Mouse (Mus musculus) G1E-ER4 (cell line): ENCODE data around the gene Gjd3. TPM values are rescaled to one million over a fixed set of nuclear protein-coding genes. Genes with fewer than 3 reads are reported as not detected.

ENCODE experiments used
- GATA1 ChIP-seq: IDR thresholded peaks from one replicate; pipeline ENCODE4 v1.8.0; 2012; ENCODE audit warnings: low read length, inconsistent platforms
- polyA plus RNA-seq: library from polyadenylated mRNA; stranded (reverse); fragments of >175 nt; gene quantifications from 2 replicates; pipeline ENCODE4 v1.2.3, GENCODE M21; 2012

Gene Gjd3
- polyA plus RNA-seq, 1 experiment, result not detected

GRCm38 (mm10) chr11:98969496-98969927 lies 13.3 kb downstream of the Gjd3 start:
- TF ChIP-seq GATA1, result no peak

- no peak for TF ChIP-seq GATA1
These were observed 13.9 kb downstream of the Gjd3 start for GRCm38 (mm10) chr11:98968716-98969495.

- no peak for TF ChIP-seq GATA1
These were observed 14.7 kb downstream of the Gjd3 start for GRCm38 (mm10) chr11:98968079-98968478.

GRCm38 (mm10) chr11:98966499-98967141 lies 16.2 kb downstream of the Gjd3 start:
- TF ChIP-seq GATA1, result no peak

GRCm38 (mm10) chr11:98965416-98966077 lies 17.3 kb downstream of the Gjd3 start:
- no peak for TF ChIP-seq GATA1

- no peak for TF ChIP-seq GATA1
These were observed 18.0 kb downstream of the Gjd3 start for GRCm38 (mm10) chr11:98964616-98965415.

- TF ChIP-seq GATA1, result no peak
These were observed 18.6 kb downstream of the Gjd3 start for GRCm38 (mm10) chr11:98964201-98964615.

- TF ChIP-seq GATA1, result no peak
These were observed 19.4 kb downstream of the Gjd3 start for GRCm38 (mm10) chr11:98963191-98964021.

GRCm38 (mm10) chr11:98962421-98963095 lies 20.3 kb downstream of the Gjd3 start:
- TF ChIP-seq GATA1, result no peak

- no peak for TF ChIP-seq GATA1
These were observed 21.1 kb downstream of the Gjd3 start for GRCm38 (mm10) chr11:98961766-98962165.

- no peak for TF ChIP-seq GATA1
These were observed 21.7 kb downstream of the Gjd3 start for GRCm38 (mm10) chr11:98961051-98961592.

GRCm38 (mm10) chr11:98960313-98960906 lies 22.4 kb downstream of the Gjd3 start:
- TF ChIP-seq GATA1, result no peak
